Mouse (Mus musculus) limb, embryonic 14.5 days (tissue): Measurements from ENCODE around the gene Eif4e3. TPM values are rescaled to one million over a fixed set of nuclear protein-coding genes. Genes with fewer than 3 reads are reported as not detected.

ENCODE experiments used
- ATAC-seq: fragments of 200-750 bp; cut with Nextera tagmentation; 2 replicates; pipeline ENCODE4 v1.8.0; 2017; ENCODE audit warnings: low read depth, moderate number of reproducible peaks, moderate TSS enrichment; ENCODE audit not compliant: low FRiP score
- DNase-seq: peaks from one replicate; pipeline ENCODE4 v3.0.0-alpha.2; 2015; ENCODE audit warnings: low spot score
- H3K27ac ChIP-seq: fragments of 300-500 bp; sonication (generic); replicated peaks from 2 replicates; pipeline ENCODE4 v1.5.1; 2014; ENCODE audit warnings: low read depth, mild to moderate bottlenecking, low read length, moderate library complexity, mixed read lengths
- H3K27me3 ChIP-seq: fragments of 300-500 bp; sonication (generic); 2 replicates; pipeline ENCODE4 v1.6.1; 2014; ENCODE audit warnings: low read length, mixed read lengths; ENCODE audit not compliant: control insufficient read depth, insufficient read depth
- H3K36me3 ChIP-seq: fragments of 300-500 bp; sonication (generic); 2 replicates; pipeline ENCODE4 v1.6.1; 2014; ENCODE audit warnings: mild to moderate bottlenecking, low read length, moderate library complexity, mixed read lengths; ENCODE audit not compliant: control insufficient read depth, insufficient read depth
- H3K4me1 ChIP-seq: fragments of 300-500 bp; sonication (generic); 2 replicates; pipeline ENCODE4 v1.6.1; 2014; ENCODE audit warnings: antibody characterized with exemption, low read length, mixed read lengths; ENCODE audit not compliant: control insufficient read depth, insufficient read depth
- H3K4me2 ChIP-seq: fragments of 300-500 bp; sonication (generic); replicated peaks from 2 replicates; pipeline ENCODE4 v1.6.1; 2014; ENCODE audit warnings: low read depth, mild to moderate bottlenecking, low read length, moderate library complexity; ENCODE audit not compliant: severe bottlenecking
- H3K4me3 ChIP-seq: fragments of 300-500 bp; sonication (generic); replicated peaks from 2 replicates; pipeline ENCODE4 v1.5.1; 2014; ENCODE audit warnings: low read length
- H3K9ac ChIP-seq: fragments of 300-500 bp; sonication (generic); 2 replicates; pipeline ENCODE4 v1.6.1; 2014; ENCODE audit warnings: mild to moderate bottlenecking, low read depth, low read length, moderate library complexity; ENCODE audit not compliant: severe bottlenecking
- H3K9me3 ChIP-seq: fragments of 300-500 bp; sonication (generic); 2 replicates; pipeline ENCODE4 v1.6.1; 2016; ENCODE audit warnings: low read length; ENCODE audit not compliant: control insufficient read depth
- POLR2A ChIP-seq: fragments of 200-500 bp; IDR thresholded peaks from 2 replicates; pipeline ENCODE4 v1.8.0; 2012; ENCODE audit warnings: inconsistent platforms, mild to moderate bottlenecking, moderate library complexity, borderline replicate concordance; ENCODE audit not compliant: insufficient read depth, insufficient read length; ENCODE audit errors: extremely low read depth
- WGBS: fragments of 180-500 bp; shearing (Covaris S2); extraction: QIAGEN DNeasy Blood & Tissue Kit; methylation state at CpG from one replicate; pipeline ENCODE4 v1.1.7; 2014; 5-methylcytosine and 5-hydroxymethylcytosine counted together
- polyA plus RNA-seq, 2 experiments: library from polyadenylated mRNA; depleted of rRNA in 1 of 2; stranded (reverse) in 1 of 2; unstranded in 1 of 2; fragments of >200 nt; fragmentation: Nextera tagmentation in 1 of 2; extraction: Ambion mirVana in 1 of 2; gene quantifications; 2 replicates each; pipeline versions ENCODE4 v1.2.1 to v1.2.3; 2012 to 2014

Eif4e3 gene
- polyA plus RNA-seq, 2 experiments = 14.6 to 19.8 TPM

DNA sequence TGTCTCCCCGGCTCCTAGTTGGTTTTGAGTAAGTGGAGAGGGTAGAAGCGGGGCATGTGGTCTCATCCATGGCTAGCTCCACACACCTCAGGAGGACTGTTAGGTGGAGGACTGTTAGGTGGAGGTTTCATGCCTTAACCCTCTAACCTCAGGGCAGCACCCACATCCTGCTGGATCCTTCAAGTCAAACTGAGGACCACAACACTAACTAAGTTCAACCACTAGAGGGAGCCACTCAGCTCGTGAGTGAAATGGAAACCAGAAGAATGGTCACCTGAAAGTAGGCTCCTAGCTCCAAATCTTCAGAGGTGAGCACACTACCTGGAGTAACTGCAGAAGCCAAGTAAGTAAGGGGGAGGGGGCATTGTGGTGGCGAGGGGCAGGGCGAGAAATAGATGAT lies 18.3 kb upstream of the Eif4e3 start:
- no peaks in the 10 kb centered on the region for H3K36me3 ChIP-seq
- H3K27ac ChIP-seq = no peak overlapping the region
- H3K9ac ChIP-seq = no peak overlapping the region
- no peaks in the 10 kb centered on the region for H3K9me3 ChIP-seq
- no peak overlapping the region for H3K4me3 ChIP-seq
- DNase-seq (peak; percentile 38), ATAC-seq (no peak)
- 56% methylated on average over 5 of the region's 5 CpGs for WGBS
- no peak for TF ChIP-seq POLR2A
- H3K27me3 ChIP-seq = no peaks in the 10 kb centered on the region
- H3K4me2 ChIP-seq = no peak overlapping the region
- H3K4me1 ChIP-seq = no peaks in the 10 kb centered on the region

- H3K4me3 ChIP-seq = no peak overlapping the region
- H3K9ac ChIP-seq = no peak overlapping the region
- H3K4me2 ChIP-seq = no peak overlapping the region
- H3K36me3 ChIP-seq = no peaks in the 10 kb centered on the region
- no peaks in the 10 kb centered on the region for H3K9me3 ChIP-seq
- H3K27me3 ChIP-seq = no peaks in the 10 kb centered on the region
- 88% methylated on average over 5 of the region's 5 CpGs for WGBS
- no peak for ATAC-seq
- no peak overlapping the region for H3K27ac ChIP-seq
- DNase-seq = no peak
- TF ChIP-seq POLR2A = no peak
- H3K4me1 ChIP-seq = no peaks in the 10 kb centered on the region
Observed at GRCm38 (mm10) chr6:99683974-99684373, 17.4 kb upstream of the Eif4e3 start.

GRCm38 (mm10) chr6:99678108-99678507 lies 11.5 kb upstream of the Eif4e3 start:
- 89% methylated on average over 11 of the region's 11 CpGs for WGBS
- Histone ChIP-seq H3K27ac (no peak overlapping the region), H3K9me3 (no peaks in the 10 kb centered on the region), H3K27me3 (no peaks in the 10 kb centered on the region), H3K4me1 (no peaks in the 10 kb centered on the region), H3K36me3 (no peaks in the 10 kb centered on the region), H3K9ac (no peak overlapping the region), H3K4me3 (no peak overlapping the region), H3K4me2 (no peak overlapping the region)
- DNase-seq (no peak), ATAC-seq (no peak)
- no peak for TF ChIP-seq POLR2A

DNA sequence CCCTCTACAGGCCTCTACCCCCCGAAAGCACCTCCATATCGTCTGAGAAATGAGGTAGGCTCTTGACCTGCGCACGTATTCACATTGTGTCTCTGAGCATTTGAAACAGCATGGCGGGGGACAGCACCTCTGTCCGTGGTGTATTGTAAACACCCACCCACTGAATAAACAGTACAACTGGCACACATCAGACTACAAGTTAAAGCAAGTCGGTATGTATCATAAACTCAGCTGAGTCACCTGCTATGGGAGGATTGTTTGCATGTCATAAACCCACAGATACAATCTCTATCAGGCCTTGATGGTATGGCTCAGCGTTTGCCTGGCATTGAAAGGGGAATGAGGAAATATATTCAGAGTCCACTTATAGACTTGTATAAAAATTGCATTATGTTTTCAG lies 10.8 kb upstream of the Eif4e3 start:
- DNase-seq (no peak), ATAC-seq (no peak)
- H3K4me3 ChIP-seq = no peak overlapping the region
- H3K4me1 ChIP-seq = no peaks in the 10 kb centered on the region
- no peak overlapping the region for H3K9ac ChIP-seq
- 80% methylated on average over 8 of the region's 8 CpGs for WGBS
- no peak for TF ChIP-seq POLR2A
- H3K9me3 ChIP-seq = no peaks in the 10 kb centered on the region
- no peaks in the 10 kb centered on the region for H3K27me3 ChIP-seq
- H3K36me3 ChIP-seq = no peaks in the 10 kb centered on the region
- H3K27ac ChIP-seq = no peak overlapping the region
- no peak overlapping the region for H3K4me2 ChIP-seq

DNA sequence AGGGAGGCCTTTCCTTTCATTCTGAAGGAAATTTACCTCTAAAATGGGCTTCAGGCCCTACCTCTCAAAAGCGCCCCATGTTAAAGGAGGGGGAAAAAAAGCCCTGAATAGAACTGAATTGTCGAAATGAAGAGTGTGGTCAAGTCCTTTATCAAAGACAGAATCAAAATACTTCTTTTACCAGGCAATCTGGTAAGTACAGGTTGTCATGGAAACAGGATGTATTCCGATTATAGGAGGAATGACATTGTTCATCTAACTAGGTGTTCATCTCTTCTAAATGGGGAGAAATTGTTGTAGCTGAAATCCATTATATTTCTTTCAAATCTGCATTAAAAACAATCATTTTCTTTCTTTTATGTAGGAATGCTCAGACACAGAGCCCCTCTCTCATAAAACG lies 7.9 kb upstream of the Eif4e3 start:
- no peaks in the 10 kb centered on the region for H3K36me3 ChIP-seq
- no peak overlapping the region for H3K4me2 ChIP-seq
- no peak for TF ChIP-seq POLR2A
- 82% methylated on average over 4 of the region's 4 CpGs for WGBS
- no peaks in the 10 kb centered on the region for H3K27me3 ChIP-seq
- DNase-seq (no peak), ATAC-seq (no peak)
- no peaks in the 10 kb centered on the region for H3K9me3 ChIP-seq
- no peak overlapping the region for H3K27ac ChIP-seq
- H3K9ac ChIP-seq = no peak overlapping the region
- H3K4me3 ChIP-seq = no peak overlapping the region
- no peaks in the 10 kb centered on the region for H3K4me1 ChIP-seq

DNA sequence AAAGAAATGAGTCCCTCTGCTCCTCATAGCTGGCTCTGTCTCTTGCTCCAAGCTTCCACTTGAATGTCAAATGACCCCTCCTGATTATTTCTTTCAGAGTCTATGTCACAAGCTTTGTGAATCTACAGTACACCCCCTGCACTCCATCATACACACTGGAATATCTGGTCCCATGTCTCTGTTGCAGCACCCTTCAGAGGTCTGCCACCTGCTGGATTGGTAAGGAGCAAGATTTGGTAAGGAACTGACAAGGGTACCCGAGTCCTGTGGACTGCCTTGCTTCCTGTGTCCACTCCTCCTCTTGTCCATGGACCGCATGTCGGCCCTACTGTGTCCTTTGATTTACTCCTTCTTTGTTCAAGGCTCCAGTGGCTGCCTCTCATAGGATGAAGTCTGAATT lies 5.2 kb upstream of the Eif4e3 start:
- Histone ChIP-seq H3K27me3 (no peaks in the 10 kb centered on the region), H3K9me3 (no peaks in the 10 kb centered on the region), H3K4me3 (no peak overlapping the region), H3K27ac (no peak overlapping the region), H3K4me2 (no peak overlapping the region), H3K4me1 (peaks cover 10% of the 10 kb centered on the region), H3K36me3 (no peaks in the 10 kb centered on the region), H3K9ac (no peak overlapping the region)
- ATAC-seq (no peak), DNase-seq (no peak)
- TF ChIP-seq POLR2A = no peak
- WGBS = 69% methylated on average over 3 of the region's 3 CpGs
